Mouse (Mus musculus) neural tube, embryonic 10.5 days (tissue): Measurements from ENCODE around the gene Tmem178b.

Experiments
- DNase-seq: peaks from one replicate; pipeline ENCODE4 v3.0.0-alpha.2; 2017; ENCODE audit warnings: low spot score; ENCODE audit errors: extremely low spot score

The Tmem178b gene

DNA sequence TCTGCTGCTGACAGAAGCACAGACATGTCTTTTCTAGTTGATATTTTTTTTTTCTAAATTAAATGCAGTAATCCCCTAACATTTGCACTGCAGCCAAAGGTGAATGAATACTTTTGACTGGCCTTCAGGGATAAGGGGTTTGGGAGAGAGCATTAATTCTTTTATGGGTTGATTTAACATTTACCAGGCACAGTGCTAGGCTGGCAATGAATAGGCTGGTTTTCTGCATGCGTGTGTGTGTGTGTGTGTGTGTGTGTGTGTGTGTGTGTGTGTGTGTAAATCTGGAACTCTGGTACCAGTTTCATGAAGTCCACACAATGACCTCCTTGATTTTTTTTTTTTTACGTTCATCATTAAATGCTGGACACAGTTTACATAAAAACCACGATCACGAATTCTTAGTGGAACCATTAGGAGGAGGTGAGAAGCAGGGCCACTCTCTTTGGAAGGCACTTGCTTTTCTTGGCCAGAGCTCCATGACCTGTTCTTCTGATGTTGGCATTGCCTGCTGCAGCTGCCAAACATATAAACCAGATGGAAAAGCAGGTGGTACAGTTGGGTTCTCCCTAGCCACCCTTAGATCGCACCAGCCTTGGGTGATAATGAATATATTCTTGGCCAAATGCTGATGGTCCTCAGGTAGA is 203.7 kb downstream of the Tmem178b start:
- DNase-seq, result no peak

DNA sequence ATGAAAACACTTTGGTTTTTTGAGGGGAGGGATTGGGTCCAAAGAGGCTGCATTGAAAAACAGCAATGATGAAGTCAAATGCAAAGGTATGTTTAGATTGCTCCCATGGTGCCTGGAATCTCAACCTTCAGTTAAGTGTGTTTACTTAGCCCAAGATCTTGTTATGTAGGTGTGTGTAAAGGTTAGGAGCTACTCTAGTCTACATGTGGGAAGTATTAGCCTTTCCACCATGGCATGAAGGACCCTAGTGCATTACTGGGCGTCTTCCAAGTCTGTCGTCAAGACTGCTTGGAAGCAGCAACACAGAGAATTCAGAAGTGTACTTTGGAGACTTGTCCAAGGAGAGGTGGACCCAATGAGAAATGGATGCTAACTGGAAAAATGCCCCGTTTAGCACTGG is 205.3 kb downstream of the Tmem178b start:
- no peak for DNase-seq

DNA sequence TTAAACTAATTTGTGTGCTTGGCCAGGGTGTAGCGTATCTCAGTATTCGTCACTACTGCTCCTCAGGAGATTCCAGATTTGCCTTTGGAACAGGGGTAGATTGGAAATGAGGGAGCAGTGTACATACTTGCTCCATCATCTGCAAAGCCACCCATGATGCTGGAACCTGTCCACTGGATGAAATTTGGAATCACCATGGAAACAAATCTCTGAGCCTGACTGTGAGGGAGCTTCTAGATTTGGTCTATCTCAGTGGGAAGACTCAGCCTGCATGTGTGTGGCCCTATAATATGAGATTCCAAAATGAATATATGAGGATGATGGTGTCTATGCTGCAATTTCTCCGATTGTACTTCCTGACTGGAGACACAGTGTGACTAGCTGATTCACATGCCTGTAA is 210.7 kb downstream of the Tmem178b start:
- no peak for DNase-seq

DNA sequence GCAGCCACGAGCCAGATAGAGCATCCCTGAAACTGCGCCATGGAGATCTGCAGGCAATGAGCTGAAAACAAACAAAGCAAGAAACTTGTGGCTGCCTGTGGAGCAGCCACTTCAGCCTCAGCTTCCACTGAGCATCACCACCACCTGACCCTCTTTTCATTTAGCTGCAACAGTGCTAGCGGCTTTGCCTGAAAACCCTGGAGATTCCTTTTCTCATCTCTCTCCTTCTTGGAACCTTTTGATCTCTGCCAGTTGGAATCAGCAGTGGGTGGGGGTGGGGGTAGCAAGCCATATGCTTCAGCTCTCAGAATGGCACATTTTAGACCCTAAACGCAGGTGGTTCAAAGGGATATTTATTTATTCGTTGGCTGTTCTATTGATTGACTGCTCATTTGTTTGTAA is 218.2 kb downstream of the Tmem178b start:
- DNase-seq, result no peak

DNA sequence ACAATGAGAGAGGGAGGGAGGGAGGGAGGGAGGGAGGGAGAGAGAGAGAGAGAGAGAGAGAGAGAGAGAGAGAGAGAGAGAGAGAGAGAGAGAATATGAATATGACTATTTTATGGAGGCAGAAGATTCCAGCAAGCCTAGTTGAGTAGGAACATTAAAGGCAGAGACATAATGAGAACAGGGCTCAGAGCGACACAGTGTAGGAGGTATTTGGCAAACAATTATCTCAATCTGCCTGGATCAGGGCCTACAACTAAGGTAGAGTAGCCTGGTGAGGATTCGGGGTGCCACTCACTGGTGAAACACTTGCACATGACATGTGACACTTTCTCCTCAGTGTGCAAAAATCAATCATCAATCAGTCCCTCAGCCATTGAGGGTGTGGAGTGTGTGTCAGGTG is 225.4 kb downstream of the Tmem178b start:
- DNase-seq, result no peak

DNA sequence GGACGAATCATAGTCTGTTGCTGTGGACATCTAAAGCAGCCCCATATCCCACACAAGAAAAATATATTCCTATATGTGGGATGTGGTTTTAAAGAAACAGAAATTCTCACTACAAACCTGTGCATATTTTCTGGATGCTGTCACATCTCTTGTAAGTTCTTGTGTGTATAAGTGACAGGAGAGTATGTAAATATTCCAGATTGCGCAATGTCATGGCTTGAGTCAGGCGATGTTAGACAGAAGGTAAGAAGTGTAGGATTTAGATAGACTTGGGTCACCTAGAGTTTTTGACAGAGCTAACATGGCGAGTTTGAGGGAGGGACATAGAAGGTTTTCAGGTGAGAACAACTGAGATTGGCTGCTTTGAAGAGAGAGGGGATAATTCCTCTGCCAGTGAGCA is 228.7 kb downstream of the Tmem178b start:
- DNase-seq, result no peak

DNA sequence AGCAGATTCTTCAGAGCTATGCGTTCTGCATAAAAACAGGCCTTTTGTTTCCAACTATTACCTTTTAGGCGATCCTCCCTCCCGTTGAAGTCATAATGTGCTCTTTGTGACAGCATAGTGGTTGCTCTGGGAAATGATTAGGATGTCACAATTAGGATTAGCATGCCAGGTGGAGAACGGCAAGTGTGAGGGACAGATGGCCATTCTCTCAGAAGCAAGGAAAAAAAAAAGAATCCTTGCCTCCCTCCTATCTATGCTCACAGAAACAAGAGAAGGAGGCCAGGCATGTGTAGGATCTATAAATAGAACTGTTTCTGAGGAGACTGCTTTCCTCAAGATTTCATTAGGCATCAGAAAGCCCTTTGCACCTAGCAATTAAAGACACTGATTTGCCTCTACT is 229.8 kb downstream of the Tmem178b start:
- no peak for DNase-seq

DNA sequence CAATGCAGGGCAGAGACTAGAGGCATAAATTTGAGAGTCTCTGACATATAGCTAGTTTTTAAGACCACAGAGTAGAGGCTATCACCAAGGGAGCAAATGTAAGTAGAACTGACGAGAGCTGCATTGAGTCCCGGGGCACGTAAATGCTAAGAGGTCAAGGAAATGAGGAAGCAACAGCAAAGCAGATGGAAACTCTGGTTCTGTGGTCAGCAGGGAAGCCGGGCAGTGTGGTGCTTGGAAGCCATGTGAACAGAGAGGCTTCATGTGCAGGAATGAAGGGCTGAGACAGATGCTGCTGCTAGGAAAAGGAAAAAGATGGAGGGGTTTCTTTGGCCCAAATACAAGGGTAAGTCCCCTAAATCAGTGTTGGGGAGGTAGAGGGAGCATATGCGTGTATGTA is 237.0 kb downstream of the Tmem178b start:
- DNase-seq, result no peak

DNA sequence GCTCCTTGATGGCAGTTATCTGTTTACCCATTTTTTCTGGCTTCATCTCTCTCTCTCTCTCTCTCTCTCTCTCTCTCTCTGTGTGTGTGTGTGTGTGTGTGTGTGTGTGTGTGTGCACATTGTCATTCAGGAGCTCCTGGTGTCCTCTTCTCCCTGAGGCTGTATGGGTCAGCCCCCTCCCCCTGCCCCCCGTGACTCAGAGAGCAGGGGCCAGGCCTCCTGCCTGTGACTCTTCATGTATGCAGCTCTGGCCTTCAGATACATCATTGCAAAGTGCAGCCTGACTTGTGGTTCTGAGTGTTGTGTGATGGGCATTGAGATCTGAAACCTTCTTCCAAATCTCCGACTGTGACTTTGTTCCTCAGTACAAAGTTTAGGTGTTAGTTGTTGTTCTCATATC is 237.7 kb downstream of the Tmem178b start:
- DNase-seq, result no peak

DNA sequence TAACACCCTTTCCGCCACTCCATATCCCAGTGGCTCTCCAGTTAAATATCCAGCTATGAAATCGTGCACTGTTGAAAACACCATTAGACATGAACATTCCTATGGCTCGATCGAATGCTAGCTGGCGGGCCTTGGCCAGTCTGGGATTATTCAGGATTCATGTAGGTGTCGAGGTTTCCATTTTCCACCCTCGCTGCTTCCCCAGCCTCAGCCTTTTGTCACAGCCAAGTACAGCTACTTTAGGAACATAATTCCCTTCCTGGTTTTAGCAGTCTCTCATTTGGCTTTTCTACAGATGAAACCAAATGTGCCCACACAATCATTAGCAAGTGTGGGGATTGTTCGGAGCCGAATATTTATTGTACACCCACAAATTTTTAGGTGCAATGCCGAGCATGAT is 239.4 kb downstream of the Tmem178b start:
- no peak for DNase-seq

DNA sequence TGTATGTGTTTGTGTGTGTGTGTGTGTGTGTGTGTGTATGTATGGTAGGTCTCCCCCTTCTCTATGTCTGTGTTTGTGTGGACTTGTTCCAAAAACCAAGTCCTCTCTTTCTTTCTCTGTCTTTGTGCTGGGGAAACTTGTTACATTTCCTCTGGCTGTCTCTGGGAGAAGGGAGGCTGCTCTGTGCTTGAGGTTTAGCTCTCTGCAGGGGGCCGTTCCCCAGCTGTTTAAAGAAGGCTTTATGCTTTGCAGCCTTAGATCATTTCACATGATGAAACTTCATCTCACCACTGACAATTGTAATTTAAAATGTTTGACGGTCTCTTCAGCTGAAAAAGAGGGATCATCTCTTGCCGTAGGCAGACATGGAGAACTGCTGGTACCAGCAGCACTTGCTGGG is 243.2 kb downstream of the Tmem178b start:
- no peak for DNase-seq

DNA sequence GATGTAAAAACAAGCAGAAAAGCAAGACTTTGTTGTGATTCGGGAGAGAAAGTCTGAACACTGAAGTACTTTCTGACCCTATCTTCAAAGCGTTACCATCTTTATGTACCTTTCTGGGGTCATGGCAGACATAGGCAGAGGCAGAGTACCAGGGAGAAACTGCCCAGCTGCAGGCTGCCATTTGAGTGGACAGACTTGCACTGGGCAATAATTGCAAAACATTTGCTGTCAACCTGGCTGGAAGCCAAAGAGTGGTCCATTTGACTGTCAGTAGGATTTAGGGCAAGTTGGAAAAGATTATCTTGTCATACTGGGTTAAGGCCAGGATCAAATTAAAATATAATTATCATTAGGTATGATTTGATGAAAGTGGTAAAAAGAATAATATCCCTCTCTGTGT is 247.1 kb downstream of the Tmem178b start:
- DNase-seq, result no peak

DNA sequence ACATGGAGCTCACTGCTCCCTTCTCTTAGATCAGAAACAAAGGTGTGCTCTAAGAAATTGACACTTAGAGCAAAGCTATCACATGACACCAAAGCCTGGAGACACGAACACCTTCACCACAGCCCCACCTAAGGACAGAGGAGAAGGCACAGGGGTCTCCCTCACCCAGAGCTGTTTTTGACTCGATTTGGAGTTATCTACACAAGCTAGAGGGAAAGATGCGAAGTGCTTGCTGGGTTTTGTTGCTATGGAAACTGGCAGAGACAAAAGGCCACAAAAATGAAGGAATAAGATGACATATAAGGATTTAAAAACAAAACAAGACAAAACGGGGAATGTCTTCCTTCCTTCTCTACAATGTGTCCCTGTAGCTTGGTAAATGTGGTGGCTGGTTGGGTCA is 248.4 kb downstream of the Tmem178b start:
- DNase-seq, result no peak

DNA sequence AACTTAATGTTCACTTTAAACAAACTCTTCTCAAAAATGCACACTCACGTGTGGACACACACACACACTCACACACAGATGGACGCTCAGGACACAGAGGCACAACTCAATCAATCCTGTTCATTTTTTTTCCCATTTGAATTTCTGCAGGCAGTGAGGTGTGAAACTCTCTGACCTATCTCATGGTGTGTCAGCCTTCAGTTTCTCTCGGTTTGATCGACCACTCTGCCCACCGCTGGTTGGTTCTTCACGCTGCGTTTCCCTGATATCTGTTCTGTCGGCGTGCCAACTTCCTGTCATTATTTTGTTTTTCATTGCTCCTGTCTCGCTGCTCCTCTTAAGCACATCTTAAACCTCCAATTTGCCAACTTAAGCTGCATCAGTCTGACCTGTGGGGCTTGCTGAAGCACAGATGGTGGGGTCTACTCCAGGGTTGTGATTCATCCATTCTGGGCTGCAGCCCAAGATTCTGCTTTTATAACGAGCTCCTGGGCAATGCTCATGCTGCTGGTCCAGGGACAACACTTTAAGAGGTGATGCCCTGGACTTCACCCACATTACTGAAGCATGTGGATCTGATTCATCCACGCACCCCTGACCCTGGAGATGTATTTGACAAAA is 250.1 kb downstream of the Tmem178b start:
- DNase-seq, result no peak

DNA sequence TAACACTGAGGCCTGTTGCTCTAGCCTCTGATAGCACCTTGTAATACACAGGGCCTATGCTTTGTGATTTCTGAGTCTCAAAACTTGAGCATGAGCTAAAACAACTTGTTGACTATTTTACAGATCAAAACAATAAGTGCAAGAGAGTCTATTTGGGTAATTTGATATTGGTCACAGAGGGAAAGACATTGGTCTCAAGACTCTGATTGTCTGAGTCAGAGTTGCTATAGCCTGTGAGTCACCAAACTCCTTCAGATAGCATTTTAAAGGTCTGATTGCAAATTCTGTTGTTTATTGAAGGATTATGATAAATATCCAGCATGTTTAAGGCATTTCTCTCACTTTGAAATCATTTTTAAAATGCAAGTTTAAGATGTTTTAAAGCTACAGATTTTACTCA is 250.9 kb downstream of the Tmem178b start:
- DNase-seq, result no peak

DNA sequence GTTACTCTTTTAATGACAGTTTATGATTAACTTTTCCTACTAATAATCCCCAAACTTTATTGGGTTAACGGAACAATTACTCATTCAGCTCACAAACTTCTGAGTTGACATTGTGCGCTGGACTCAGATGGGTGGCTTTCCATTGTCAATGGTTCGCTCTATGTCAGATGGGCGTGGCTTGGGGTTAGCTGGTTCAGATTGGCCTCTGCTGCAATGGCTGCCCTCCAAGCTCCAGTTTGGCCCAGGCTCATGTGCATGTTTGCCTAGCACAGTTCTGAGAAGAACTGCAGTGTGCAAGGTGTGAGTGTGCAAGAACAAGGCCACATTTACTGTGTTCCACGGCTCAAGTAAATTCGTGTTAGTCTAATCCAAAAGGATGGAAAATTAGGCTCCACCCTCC is 255.6 kb downstream of the Tmem178b start:
- no peak for DNase-seq

DNA sequence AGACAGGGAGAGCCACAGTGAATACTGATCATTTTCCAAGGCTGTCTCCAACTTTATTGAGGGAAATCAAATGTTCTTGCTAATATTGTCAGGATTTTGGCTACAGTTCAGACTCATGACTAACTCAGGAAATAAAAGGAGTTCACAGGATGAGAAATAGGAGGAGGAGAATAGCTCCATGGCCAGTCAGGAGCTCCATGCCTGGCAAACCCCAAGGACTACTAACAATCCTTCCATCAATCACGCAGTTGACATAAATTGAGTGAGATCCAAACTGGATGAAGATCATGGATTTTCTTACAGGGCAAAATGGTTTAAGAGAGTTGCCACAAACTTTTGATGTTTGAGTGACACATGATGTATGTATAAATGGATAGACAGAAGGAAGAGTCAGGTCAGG is 258.9 kb downstream of the Tmem178b start:
- DNase-seq, result no peak

DNA sequence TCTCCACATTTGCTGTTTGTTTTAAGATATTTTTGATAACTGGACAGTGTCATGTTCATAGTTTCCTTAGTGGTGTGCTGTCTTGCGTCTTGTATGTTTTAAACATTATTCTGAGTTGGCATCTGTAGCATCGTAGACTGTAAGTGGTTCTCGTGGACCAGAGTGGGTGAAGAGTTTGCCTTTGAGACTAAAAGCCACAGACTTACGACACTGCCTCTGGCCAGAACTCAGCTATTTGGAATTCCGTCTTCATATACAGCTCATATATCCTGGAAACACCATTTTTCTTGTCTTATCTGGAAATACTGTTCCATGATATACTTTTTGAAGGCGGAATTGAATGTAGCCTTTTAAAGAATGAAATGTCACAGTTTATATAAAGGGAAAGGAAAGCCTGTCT is 260.4 kb downstream of the Tmem178b start:
- no peak for DNase-seq

DNA sequence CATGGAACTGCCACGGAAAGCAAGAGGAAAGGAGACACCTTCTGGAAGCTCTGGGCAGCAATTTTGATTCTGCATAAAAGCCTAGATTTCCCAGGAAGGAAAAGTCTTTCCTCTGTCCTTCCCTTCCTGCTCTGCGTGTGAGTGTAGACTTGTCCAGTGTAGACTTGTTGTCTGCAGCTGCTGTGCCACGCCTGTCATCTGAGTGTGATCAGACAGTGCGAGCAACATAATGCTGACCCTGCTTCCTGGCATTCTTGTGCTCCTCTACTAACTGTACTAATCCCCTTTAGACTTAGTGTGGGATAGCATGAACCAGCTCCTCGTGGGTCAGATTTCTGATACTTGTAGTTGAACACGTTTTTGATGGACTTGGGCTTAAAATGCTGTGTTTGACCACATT is 262.6 kb downstream of the Tmem178b start:
- no peak for DNase-seq

DNA sequence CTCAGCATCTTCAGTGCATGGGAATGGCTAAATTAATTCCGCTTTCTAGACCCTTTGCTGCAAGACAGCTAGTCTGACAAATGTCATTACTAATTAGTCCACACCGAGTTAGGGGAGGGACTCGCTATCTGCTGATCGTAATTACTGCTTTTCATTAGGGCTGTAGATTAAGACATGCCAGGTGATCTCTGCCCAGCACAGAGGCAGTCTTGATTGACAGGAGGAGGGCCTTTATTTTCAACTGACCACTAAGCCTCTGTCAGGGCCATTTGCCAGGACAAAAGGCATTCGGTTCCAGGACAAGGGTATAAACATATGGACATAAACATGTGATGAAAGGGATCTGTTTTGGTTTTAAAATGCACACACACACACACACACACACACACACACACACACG is 264.3 kb downstream of the Tmem178b start:
- no peak for DNase-seq

DNA sequence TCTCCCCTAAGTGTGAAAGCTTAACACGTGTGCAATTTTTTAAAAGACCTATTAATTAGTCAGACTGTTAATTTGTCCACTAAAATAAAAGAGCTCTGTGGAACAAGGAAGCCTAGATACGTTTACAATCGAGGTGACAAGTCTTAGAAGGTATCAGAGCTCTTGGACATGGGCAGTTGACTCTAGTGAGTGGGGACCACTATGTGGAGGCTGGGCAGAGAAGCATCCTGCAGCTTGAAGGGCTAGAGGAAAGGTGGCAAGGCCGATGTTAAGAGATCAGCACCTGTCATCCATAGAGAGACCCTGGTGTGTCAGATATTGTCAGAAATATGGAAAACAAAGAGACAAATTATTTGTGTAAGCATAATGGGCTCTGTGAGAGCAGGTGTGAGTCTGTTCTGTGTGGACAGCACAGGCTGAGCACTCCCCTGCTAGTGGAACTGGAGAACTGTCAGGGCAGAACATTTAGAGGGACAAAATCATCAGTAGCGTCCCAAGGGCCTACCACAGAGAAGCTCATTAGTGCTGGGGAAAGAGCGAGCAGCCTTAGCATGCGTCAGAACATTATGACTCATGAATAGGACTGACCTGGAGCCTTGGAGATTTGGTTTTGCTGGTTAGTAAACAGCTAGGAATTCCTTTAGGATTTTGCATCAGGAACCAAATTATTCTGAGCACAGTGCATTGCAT is 264.9 kb downstream of the Tmem178b start:
- no peak for DNase-seq

DNA sequence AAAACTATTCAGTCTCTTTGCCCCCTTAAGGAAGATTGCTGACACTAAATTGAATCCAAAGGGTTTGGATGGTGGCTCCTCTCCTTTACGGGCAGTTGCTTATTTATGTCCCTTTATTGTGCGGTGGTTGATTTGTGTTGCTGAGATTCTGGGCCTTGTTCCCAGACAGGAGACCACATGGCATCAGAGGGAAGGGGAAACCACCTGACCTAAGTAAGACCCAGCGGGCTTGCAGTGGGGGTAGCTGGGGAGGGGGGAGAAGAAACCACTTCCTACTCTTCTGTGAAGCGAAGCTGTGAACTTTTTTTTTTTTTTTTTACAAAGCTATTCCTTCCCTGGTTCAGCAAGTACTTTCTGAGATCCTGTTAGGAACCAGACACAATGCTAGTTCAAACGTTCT is 269.5 kb downstream of the Tmem178b start:
- DNase-seq, result no peak

DNA sequence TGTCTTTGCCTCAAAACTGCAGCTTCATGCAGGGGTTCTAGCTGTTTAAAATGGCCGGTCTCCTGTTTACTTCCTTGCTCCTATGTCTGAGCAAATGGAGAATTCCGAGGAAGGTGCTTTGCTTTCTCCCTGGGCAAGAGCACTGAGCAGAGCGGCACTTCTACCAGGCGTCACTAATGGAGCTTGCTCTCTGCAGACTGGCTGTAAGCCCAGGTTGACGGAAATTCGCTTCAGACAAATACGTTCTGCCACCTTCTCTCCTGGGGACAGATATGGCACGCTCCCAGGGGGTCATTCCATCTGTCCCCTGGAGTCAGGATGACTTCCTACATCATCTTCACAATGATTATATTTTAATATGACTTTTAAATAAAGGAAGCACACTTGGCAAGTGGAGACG is 271.3 kb downstream of the Tmem178b start:
- DNase-seq, result no peak
